Mouse (Mus musculus) testis, adult 2 months (tissue): ENCODE measurements around the gene Tagln2.

Experiments used
- CTCF ChIP-seq: fragments of 200-500 bp; IDR thresholded peaks from 2 replicates; pipeline ENCODE4 v1.5.1; 2012; ENCODE audit warnings: low read depth, mild to moderate bottlenecking, inconsistent platforms, low read length, moderate library complexity; ENCODE audit not compliant: control insufficient read depth, insufficient read depth, insufficient replicate concordance
- POLR2A ChIP-seq: fragments of 200-500 bp; IDR thresholded peaks from 2 replicates; pipeline ENCODE4 v1.6.1; 2012; ENCODE audit warnings: low read depth, mild to moderate bottlenecking, inconsistent platforms, low read length, moderate library complexity; ENCODE audit not compliant: control insufficient read depth

DNA sequence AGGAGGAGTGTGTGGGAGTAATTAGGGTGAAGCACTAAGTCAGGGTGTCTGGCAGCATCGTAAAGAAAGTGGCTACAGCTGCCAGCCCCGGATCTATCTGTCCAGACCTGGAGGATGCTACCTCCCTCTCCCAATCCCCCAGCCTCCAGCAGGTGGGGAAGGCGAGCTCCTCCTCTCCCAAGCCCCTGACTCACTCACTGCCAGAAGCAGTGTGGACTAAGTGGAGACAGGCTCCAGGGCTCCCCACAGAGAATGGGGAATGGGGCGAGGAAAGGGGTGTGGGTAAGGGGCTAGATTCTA lies 16.5 kb upstream of the Tagln2 start:
- TF ChIP-seq POLR2A, result no peak
- TF ChIP-seq CTCF, result no peak
